Mouse (Mus musculus) embryonic fibroblast, embryonic 13.5 days (primary cell): ENCODE results near the gene Fus.

Experiments used
- CTCF ChIP-seq: IDR thresholded peaks from 2 replicates; pipeline ENCODE4 v1.5.1; 2011; ENCODE audit warnings: mild to moderate bottlenecking, control low read depth, low read length, moderate library complexity, borderline replicate concordance; ENCODE audit not compliant: insufficient read depth
- POLR2A ChIP-seq: IDR thresholded peaks from 2 replicates; pipeline ENCODE4 v1.6.1; 2011; ENCODE audit warnings: low read depth, mild to moderate bottlenecking, control low read depth, low read length, moderate library complexity

DNA sequence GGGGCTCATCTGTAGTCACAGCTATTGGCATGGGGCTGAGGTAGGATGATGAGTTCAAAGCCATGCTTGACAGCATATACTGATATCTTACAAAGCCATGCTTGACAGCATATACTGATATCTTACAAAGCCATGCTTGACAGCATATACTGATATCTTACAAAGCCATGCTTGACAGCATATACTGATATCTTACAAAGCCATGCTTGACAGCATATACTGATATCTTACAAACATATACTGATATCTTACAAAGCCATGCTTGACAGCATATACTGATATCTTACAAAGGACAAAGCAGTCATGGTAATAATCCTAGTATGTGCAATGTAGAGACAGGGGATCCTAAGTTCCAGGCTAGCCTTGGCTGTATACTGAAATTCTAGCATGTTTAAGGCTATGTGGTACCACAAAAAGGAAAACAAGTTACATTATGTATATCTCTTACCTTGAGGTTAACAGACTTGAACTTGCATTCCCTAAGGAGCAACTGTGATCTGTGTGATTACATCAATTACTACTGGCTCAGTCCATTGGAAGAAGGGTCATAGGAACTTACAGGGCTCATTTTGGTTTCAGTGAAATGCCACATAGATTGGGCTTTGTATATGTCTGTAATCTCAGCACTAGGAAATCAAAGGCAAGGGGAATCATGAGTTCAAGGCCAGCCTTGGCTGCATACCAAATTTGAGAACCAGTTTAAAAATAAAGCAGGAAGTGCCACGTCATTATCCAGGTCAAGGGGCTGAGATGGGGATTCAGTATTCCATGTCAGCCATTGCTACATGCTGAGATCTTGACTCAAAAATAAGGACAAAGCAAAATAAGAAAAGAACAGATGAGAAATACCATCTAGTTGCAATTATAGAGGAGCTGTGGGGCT lies 33.1 kb downstream of the Fus start:
- TF ChIP-seq CTCF: no peak
- TF ChIP-seq POLR2A: no peak
